Mouse (Mus musculus) c-Kit-positive CD71-positive TER-119-positive erythroid progenitor cells, embryonic 14.5 days (primary cell): ENCODE results near the gene Gm45521.
A peak's percentile ranks its signal among the peaks of the same experiment; 100 is the strongest.

Experiments
- DNase-seq: peaks from one replicate; pipeline ENCODE4 v3.0.0-alpha.2; 2013; ENCODE audit warnings: low spot score

Gm45521 gene

GRCm38 (mm10) chr14:7952610-7953254 is 4.4 kb upstream of the Gm45521 start:
- DNase-seq = no peak

- no peak for DNase-seq
Measured at GRCm38 (mm10) chr14:7954071-7954471, 3.0 kb upstream of the Gm45521 start.

GRCm38 (mm10) chr14:7956427-7956826 is 661 bp upstream of the Gm45521 start:
- DNase-seq = no peak

GRCm38 (mm10) chr14:7960616-7961015 is 3.5 kb downstream of the Gm45521 start:
- no peak for DNase-seq

GRCm38 (mm10) chr14:7961714-7962113 is 4.6 kb downstream of the Gm45521 start:
- DNase-seq = no peak

GRCm38 (mm10) chr14:7962626-7963025 is 5.5 kb downstream of the Gm45521 start:
- DNase-seq = no peak

GRCm38 (mm10) chr14:7963160-7963559 is 6.1 kb downstream of the Gm45521 start:
- DNase-seq = no peak

- peak; percentile 38 for DNase-seq
Measured at GRCm38 (mm10) chr14:7964219-7964889, 7.3 kb downstream of the Gm45521 start.

GRCm38 (mm10) chr14:7971889-7972493 is 14.9 kb downstream of the Gm45521 start:
- DNase-seq = no peak

GRCm38 (mm10) chr14:7974643-7975042 is 17.6 kb downstream of the Gm45521 start:
- DNase-seq = no peak

GRCm38 (mm10) chr14:7975177-7975576 is 18.1 kb downstream of the Gm45521 start:
- no peak for DNase-seq

- DNase-seq = no peak
Measured at GRCm38 (mm10) chr14:7977471-7977870, 20.4 kb downstream of the Gm45521 start.

- no peak for DNase-seq
Measured at GRCm38 (mm10) chr14:7978183-7978582, 21.1 kb downstream of the Gm45521 start.

- no peak for DNase-seq
Measured at GRCm38 (mm10) chr14:7981226-7981625, 24.1 kb downstream of the Gm45521 start.

GRCm38 (mm10) chr14:7986913-7987312 is 29.8 kb downstream of the Gm45521 start:
- DNase-seq = no peak

GRCm38 (mm10) chr14:7989371-7989770 is 32.3 kb downstream of the Gm45521 start:
- DNase-seq = no peak

GRCm38 (mm10) chr14:7989961-7990360 is 32.9 kb downstream of the Gm45521 start:
- DNase-seq = no peak

- DNase-seq = no peak
Measured at GRCm38 (mm10) chr14:7991108-7991776, 34.2 kb downstream of the Gm45521 start.

GRCm38 (mm10) chr14:7992158-7992557 is 35.1 kb downstream of the Gm45521 start:
- no peak for DNase-seq

- no peak for DNase-seq
Measured at GRCm38 (mm10) chr14:7994271-7994767, 37.2 kb downstream of the Gm45521 start, which contains the start of gene Dnase1l3. Gene Dnase1l3 (minus strand): TSS chr14:7994573.

GRCm38 (mm10) chr14:7997255-7997696 is 40.2 kb downstream of the Gm45521 start:
- DNase-seq = peak; percentile 70

GRCm38 (mm10) chr14:7999030-7999429 is 41.9 kb downstream of the Gm45521 start:
- no peak for DNase-seq
